Mouse (Mus musculus): ENCODE results near the gene Tsen34. TPM values are rescaled to one million over a fixed set of nuclear protein-coding genes. Genes with fewer than 3 reads are reported as not detected.
"Not testable (repeated sequence)": the region's sequence is repeated elsewhere in the genome, so short reads cannot be mapped to it uniquely, and the experiment has no call there.

Gene Tsen34
- total RNA-seq, 2 experiments from 2014 or later = 25.3 to 34.0 TPM

GRCm38 (mm10) chr7:3685400-3686187 lies 7.1 kb upstream of the Tsen34 start:
- no peak for ATAC-seq (ENCODE audit: poor library complexity, severe bottlenecking)

DNA sequence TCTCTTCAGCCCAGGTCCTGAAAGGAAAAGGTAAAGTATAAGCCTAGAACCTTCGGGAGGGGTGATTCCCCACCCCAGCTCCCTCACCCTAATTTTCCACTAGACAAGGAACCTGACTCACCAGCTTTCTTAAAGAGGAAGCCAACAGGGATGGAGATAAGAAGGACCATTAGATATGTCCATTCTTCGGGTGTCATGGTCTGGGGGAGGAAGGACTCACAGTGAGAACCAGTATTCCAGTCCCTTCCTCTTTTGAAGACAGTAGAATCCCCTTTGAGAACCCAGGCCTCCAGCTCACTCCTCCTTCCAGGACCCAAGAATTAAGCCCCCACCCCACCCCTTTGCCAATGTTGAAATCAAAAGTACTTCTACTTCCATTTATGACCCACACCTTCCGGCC lies 744 bp upstream of the Tsen34 start:
- no peak for ATAC-seq (ENCODE audit: poor library complexity, severe bottlenecking)

DNA sequence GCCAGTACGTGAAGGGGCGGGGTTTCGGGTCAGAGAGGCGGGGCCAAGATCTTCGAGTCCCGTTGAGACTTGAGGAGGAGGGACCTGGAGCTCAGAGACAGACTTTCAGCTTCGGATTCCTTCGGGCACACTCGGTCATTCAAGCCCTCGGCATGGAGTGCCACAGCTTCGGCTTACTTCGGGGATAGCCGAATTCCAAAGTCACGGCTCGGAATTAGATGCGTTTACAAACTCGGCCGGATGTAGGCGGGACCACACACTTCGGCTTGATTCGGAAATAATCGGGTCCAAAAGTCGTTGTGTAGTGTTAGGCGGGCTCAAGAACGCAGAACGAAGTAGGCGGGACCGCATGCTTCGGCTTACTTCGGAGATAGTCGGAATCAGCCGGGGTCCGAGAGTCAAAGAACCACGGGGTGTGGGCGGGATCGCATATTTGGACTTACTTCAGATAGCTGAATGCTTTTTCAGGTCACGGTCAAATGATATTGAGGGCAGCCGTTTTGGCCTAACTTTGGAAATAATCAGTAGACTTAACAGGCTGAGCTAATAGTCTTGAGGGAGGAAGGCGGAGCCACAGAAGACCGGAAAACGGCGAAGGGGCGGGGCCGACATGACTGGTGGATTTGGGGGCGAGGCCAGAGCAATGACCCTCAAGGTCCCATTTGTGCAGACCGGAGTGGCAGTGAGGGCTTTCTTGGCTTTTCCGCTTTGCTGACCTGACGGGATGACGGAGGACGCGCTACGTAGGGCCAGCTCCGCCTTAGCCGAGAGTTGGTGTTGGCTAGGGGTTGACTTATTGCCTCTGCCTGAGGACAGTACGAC lies 535 bp downstream of the Tsen34 start, which contains the start of gene Mboat7:
Mboat7 (minus strand) TSS at position 537 of the 822 bp plus-strand sequence.
- peak; percentile 72 for ATAC-seq (ENCODE audit: poor library complexity, severe bottlenecking)

- no peak for ATAC-seq (ENCODE audit: poor library complexity, severe bottlenecking)
Measured at GRCm38 (mm10) chr7:3693809-3694075, 1.1 kb downstream of the Tsen34 start.

DNA sequence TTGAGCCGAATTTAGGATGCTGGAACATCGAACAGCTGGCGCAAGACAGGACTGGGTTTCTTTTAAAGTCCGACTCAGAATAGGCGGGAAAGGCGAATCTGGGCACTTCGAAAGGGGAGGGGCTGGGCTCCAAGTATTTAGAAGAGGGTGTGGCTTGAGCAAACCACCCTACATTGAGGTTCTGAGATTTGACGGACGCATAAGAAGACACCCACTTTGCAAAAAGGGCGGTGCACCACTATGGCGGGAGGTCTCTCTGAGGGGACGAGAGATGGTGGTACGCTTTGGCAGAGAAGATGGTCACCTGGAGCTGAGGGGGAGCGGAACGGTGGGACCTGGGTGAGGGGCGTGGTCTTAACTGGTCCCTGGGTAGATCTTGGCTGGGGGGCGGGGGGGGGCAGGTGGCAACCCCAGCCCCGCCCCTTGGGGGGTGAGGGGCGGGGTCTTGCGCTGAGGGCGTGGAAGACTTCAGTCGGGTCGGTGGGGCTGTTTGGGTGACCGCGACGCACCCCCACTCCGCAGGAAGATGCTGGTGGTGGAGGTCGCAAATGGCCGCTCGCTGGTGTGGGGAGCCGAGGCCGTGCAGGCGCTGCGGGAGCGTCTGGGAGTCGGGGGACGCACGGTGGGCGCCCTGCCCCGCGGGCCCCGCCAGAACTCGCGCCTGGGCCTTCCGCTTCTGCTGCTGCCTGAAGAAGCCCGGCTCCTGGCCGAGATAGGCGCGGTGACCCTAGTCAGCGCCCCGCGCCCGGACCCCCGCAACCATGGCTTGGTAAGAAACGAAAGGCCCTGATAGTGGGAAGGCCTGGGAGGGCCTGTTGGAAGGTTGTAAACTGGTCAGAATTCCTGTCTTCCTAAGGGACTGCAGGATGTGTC lies 1.6 kb downstream of the Tsen34 start:
- ATAC-seq (ENCODE audit: poor library complexity, severe bottlenecking) = peak; percentile 43

DNA sequence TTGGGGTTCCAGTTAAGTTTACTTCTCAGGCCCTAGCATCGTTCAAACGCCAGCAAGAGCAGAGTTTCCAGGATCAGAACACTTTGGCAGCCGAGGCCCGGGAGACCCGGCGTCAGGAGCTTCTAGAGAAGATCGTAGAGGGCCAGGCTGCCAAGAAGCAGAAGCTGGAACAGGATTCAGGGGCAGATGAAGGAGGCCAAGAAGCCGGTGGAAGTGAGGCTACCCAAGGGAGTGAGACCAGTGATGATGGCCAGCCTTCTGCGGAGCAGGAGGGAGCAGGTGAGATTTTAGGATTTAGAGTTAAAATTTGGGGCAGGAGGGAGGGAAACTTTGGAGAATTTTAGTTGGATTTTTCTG lies 2.3 kb downstream of the Tsen34 start:
- not testable (repeated sequence) for ATAC-seq (ENCODE audit: poor library complexity, severe bottlenecking)

DNA sequence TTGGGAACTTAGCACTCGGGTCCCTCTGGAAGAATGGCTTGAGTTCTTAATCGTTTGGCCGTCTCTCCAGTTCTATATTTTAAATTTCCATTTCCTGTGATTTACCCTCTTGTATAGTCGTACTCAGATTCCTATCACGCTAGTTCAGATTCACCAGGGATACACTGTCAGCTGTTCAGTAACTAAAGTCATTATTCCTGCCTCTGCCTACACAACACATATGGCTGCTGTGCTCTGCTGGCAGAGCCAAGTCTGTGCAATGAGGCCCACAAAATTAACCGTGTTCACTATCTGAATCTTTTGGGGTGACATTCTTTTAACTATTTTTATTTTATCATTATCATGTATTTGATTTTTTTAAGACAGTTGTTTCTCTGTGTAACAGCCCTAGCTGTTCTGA lies 5.8 kb downstream of the Tsen34 start:
- no peak for ATAC-seq (ENCODE audit: poor library complexity, severe bottlenecking)

GRCm38 (mm10) chr7:3703148-3703878 lies 10.7 kb downstream of the Tsen34 start:
- ATAC-seq (ENCODE audit: poor library complexity, severe bottlenecking) = no peak

DNA sequence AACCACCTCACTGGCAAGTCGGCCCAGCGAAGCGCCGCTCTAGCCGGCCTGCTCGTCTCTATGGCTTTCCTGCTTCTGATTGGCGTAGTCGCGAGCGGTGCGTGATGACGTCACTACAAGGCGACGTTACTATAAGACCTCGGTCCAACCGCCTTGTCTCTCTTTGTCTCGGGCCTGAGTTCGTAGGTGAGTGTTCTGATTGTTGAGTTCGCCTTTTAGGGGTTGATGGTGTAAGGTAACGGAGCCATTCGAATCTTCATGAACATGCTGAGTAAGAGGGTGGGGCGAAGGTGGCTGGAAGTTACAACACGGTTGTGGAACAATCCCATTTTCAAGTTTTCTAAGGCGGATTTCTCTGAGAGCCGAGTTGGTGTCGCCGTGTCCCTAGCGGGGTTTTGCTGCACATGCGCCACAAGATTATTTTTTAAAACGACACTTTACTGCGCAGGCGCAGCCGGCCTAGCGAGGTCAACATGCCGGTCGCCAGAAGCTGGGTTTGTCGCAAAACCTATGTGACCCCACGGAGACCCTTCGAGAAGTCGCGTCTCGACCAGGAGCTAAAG lies 11.3 kb downstream of the Tsen34 start, which contains the start of gene Rps9:
Rps9 (plus strand) TSS at position 115 of the 563 bp plus-strand sequence.
- peak; percentile 81 for ATAC-seq (ENCODE audit: poor library complexity, severe bottlenecking)

GRCm38 (mm10) chr7:3704475-3704874 lies 11.8 kb downstream of the Tsen34 start:
- ATAC-seq (ENCODE audit: poor library complexity, severe bottlenecking) = peak; percentile 21

GRCm38 (mm10) chr7:3705461-3705860 lies 12.8 kb downstream of the Tsen34 start:
- ATAC-seq (ENCODE audit: poor library complexity, severe bottlenecking) = peak; percentile 19

DNA sequence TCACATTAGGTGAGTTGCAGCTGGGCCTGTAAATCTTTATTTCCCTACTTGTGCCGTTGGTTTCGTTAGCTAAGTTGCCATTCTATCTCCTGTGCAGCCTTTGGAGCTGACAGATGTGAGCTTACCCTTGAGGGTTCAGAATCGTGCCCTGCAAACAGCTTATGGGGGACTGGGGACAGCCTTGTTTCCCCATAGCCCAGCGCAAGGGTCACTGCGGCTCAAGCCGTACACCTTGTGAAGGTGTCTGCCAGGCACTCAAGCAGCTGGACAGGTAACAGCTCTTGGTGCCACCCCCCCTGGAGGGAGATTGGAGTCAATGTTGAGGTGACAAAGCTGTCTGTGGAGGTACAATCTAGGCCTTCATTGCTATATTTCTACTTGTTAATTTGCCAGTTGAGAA lies 13.2 kb downstream of the Tsen34 start:
- ATAC-seq (ENCODE audit: poor library complexity, severe bottlenecking) = no peak

DNA sequence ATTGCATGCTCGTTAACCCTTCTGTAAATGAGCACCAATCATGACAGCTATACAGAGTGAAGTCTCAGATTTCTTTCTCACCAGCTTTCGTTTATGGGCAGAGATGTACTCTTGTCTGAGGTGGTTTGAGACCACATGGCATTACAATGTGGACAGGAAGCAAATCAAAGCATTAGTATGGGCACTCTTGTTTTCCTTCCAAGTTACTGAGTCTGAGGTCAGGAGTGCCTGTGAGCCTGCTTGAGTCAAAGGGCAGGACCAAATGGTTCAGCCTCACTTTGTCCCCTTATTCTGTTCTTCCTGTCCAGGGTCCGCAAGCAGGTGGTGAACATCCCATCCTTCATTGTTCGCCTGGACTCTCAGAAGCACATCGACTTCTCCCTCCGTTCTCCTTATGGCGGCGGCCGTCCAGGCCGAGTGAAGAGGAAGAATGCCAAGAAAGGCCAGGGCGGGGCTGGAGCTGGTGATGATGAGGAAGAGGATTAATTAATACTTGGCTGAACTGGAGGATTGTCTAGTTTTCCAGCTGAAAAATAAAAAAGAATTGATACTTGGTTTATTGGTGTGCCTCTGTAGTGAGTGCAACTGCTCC lies 13.8 kb downstream of the Tsen34 start:
- no peak for ATAC-seq (ENCODE audit: poor library complexity, severe bottlenecking)

GRCm38 (mm10) chr7:3707027-3707426 lies 14.4 kb downstream of the Tsen34 start:
- peak; percentile 56 for ATAC-seq (ENCODE audit: poor library complexity, severe bottlenecking)

DNA sequence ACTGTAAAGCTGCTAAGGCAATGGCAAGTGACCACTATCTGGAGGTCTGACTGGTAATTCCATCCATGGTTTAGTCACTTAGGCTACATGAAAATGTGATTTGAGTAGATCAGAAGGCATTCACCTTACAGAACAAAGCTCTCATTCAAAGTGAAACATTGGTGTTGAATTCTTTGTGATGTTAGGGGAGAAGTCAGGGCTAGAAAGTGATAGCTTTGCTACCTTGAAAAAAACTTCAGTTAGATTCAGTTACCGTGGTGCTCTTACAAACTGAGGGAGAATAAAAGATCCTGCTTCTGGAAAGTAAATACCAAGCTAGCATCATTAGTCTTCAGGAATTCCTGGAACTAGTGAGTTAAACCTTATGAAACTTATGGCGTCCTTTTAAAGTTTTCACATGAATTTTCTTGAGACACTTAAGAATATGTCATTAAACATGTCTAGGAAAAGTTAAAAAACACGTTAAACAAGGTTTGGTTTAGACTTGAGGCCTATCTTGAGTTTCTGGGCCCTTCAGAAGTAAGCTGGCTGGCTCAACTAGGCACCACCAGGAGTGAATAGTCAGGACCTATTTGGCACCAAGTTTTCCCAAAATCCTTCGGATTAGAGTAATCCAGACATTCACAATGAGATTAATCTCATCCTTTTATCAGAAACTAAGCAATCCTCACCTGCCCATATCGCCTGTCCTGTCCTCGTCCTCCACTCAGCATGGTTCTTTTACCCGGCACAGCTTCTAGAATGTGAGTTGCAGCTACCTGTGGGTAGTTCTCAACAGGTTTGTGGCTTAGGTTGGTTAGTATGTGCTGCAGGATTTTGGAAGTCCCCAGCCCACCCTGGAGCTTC lies 15.1 kb downstream of the Tsen34 start:
- ATAC-seq (ENCODE audit: poor library complexity, severe bottlenecking) = no peak

- ATAC-seq (ENCODE audit: poor library complexity, severe bottlenecking) = not testable (repeated sequence)
Measured at GRCm38 (mm10) chr7:3708447-3708980, 15.9 kb downstream of the Tsen34 start.

DNA sequence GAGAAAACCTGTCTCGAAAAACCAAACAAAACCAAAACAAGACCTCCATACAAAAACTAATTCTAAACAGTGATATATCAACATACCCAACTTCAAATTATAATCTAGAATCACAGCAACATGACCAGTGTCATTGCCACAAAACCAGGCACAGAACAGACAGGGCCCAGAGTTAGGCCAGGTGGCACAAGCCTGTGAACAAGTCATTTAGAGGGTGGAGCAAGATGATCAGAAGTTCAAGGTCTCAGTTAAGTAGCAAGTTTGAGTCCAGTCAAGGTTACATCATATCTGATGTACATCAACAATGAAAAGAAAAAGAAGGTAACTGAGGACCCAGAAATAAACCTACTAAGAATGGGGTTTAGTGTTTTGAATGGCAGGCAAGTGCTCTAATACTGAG lies 16.3 kb downstream of the Tsen34 start:
- no peak for ATAC-seq (ENCODE audit: poor library complexity, severe bottlenecking)

- ATAC-seq (ENCODE audit: poor library complexity, severe bottlenecking) = peak; percentile 46
Measured at GRCm38 (mm10) chr7:3712264-3712942, 19.7 kb downstream of the Tsen34 start.
